Mouse (Mus musculus) splenic B cell, adult 2 months (primary cell): ENCODE measurements around the gene Plekhb2.

Experiments used
- DNase-seq: peaks from one replicate; pipeline ENCODE4 v3.0.0-alpha.2; 2011; ENCODE audit warnings: low read depth, low spot score
- H3K27me3 ChIP-seq: 2 replicates; pipeline ENCODE4 v1.6.1; 2012; ENCODE audit warnings: mild to moderate bottlenecking, low read length, moderate library complexity, mixed read lengths; ENCODE audit not compliant: control insufficient read depth, poor library complexity, insufficient read depth, severe bottlenecking
- H3K36me3 ChIP-seq: 2 replicates; pipeline ENCODE4 v1.6.1; 2012; ENCODE audit warnings: mild to moderate bottlenecking, low read length, moderate library complexity, mixed read lengths; ENCODE audit not compliant: control insufficient read depth, poor library complexity, insufficient read depth, severe bottlenecking

The Plekhb2 gene

DNA sequence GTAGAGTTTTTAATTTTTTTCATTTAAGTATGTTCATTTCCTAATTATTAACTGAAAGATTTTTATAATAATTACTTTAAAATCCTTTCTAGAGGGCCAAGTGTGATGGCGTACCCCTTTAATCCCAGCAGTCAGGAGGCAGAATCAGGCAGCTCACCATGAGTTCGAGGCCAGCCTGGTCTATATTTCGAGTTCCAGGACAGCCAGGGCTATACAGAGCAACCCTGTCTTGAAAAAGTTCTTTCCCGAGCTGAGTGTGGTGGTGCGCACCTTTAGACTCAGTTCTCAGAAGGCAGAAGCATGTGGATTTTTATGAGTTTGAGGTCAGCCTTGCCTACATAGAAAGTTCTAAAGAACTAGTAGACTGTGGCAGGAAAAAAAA, 17.8 kb downstream of the Plekhb2 start:
- Histone ChIP-seq H3K27me3 (no peaks in the 10 kb centered on the region), H3K36me3 (peaks cover 4% of the 10 kb centered on the region)
- DNase-seq, result no peak

DNA sequence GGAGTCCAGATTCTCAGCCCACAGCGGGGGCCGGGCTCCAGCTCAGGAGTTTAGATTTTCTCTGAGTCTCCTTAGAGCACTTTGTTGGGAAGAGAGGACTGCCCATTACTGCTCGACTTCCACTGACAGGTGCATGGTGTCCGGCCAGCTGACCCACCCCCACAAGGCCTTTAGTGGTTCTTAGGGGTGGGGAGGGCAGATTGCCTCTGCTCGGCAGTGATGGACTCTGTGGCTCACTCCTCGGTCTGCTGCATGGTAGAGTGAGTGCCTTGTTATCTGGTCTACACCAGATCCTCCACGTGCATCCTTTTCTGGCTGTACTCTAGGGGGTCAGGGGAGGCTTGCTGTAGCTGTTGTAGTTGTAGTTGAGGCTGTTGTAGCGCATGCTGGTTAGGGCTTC, 18.6 kb downstream of the Plekhb2 start:
- H3K27me3 ChIP-seq, result no peaks in the 10 kb centered on the region
- no peak for DNase-seq
- H3K36me3 ChIP-seq, result peaks cover 4% of the 10 kb centered on the region

GRCm38 (mm10) chr1:34869231-34869630, 19.5 kb downstream of the Plekhb2 start:
- Histone ChIP-seq H3K27me3 (no peaks in the 10 kb centered on the region), H3K36me3 (peaks cover 3% of the 10 kb centered on the region)
- DNase-seq, result no peak

- no peak for DNase-seq
- H3K36me3 ChIP-seq, result peaks cover 5% of the 10 kb centered on the region
- H3K27me3 ChIP-seq, result no peaks in the 10 kb centered on the region
These were observed 21.4 kb downstream of the Plekhb2 start for GRCm38 (mm10) chr1:34871170-34871569.

GRCm38 (mm10) chr1:34873551-34873950, 23.8 kb downstream of the Plekhb2 start:
- DNase-seq, result no peak
- peaks cover 3% of the 10 kb centered on the region; the same call in 1 of the 2 replicates for H3K36me3 ChIP-seq
- H3K27me3 ChIP-seq, result no peaks in the 10 kb centered on the region

DNA sequence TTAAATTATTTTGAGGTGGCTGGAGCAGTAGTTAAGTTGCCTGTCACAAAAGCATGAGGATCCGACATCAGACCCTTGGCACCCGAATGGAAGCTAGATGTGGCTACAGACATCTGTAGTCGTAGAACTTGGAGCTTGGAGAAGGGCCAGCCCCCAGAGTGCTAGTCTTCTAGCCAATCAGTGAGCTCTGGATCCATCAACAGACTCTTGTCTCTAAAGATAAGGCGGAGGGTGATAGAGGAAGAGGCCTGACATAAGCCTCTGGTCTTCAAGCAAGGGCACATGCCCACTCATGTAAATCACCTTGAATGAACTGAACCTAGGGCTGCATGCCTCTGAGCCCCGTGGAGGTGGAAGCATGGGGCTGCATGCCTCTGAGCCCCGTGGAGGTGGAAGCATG, 29.8 kb downstream of the Plekhb2 start:
- DNase-seq, result no peak
- Histone ChIP-seq H3K36me3 (0 out of 2 replicates have a peak, but pooled peaks cover 3% of the 10 kb centered on the region), H3K27me3 (no peaks in the 10 kb centered on the region; the same call in 1 of the 2 replicates)

- Histone ChIP-seq H3K36me3 (no peaks in the 10 kb centered on the region), H3K27me3 (no peaks in the 10 kb centered on the region; the same call in 1 of the 2 replicates)
- no peak for DNase-seq
These were observed 34.0 kb downstream of the Plekhb2 start for GRCm38 (mm10) chr1:34883776-34884175.

GRCm38 (mm10) chr1:34891559-34892289, 41.9 kb downstream of the Plekhb2 start:
- H3K36me3 ChIP-seq, result no peaks in the 10 kb centered on the region
- DNase-seq, result peak; percentile 28
- H3K27me3 ChIP-seq, result no peaks in the 10 kb centered on the region

GRCm38 (mm10) chr1:34892466-34892865, 42.7 kb downstream of the Plekhb2 start:
- DNase-seq, result no peak
- H3K36me3 ChIP-seq, result no peaks in the 10 kb centered on the region
- H3K27me3 ChIP-seq, result no peaks in the 10 kb centered on the region

DNA sequence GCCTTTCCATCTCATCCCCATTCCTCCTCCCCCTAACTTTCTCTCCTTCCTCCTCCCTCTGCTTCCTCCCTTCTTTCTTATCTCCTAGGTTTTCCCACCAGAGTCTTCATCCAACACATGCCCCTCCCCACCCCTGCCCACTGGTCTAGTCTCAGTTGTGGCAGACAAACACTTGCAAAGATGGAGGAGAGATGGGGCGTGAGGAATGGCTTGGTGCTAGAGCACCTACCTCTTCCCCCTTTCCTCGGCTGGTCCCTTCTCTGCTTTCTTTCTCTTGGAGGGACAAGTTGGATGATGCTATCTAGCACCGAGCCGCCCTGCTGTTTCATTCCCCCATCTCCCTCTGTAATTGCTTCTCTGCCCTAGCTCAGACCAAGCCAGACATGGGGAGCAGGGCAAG, 43.6 kb downstream of the Plekhb2 start:
- Histone ChIP-seq H3K36me3 (no peaks in the 10 kb centered on the region), H3K27me3 (no peaks in the 10 kb centered on the region)
- no peak for DNase-seq

DNA sequence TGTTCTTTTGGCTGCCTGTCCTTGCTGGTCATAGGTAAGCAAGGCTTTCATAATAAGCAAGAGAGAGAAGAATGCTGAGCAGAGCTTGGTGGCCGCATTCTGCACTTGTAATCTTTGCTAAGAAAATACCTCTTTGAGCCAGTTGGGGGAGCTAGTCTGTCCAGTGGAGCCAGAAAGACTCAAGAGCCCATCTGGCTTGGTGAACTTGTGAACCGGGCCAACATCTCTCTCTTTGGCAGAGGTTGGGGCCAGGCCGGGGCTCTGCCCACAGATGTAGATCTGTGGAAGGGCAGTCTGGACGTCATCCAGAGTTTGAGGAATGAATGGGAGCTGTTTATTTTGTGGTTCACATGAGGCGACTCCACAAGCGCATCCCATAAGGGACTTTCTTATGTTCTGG, 44.1 kb downstream of the Plekhb2 start:
- peak; percentile 8 for DNase-seq

DNA sequence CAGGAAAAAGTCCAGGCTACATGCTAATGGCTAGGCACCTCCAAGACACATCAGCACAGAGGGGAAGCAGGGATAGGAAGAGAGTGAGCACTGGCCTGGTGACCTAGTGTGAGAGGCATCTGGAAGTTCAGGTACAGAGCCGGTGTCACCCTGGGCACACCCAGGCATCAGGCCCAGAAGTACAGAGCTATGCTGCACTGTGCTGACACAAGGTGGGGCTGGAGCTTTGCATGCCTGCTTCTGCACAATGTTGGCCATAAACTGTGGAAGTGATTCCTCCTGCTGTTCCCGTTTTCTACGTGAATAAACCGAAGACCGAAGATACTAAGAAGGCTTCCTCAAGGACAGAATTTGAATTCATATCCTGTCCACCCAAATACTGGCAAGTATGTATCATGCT, 46.3 kb downstream of the Plekhb2 start:
- no peaks in the 10 kb centered on the region for H3K36me3 ChIP-seq
- DNase-seq, result no peak

More for the DNA sequence above, 44.1 kb downstream of the Plekhb2 start:
- H3K36me3 ChIP-seq, result no peaks in the 10 kb centered on the region
- H3K27me3 ChIP-seq, result no peaks in the 10 kb centered on the region

GRCm38 (mm10) chr1:34896898-34897297, 47.1 kb downstream of the Plekhb2 start:
- Histone ChIP-seq H3K36me3 (no peaks in the 10 kb centered on the region), H3K27me3 (no peaks in the 10 kb centered on the region)
- peak; percentile 80 for DNase-seq

More for the DNA sequence above, 46.3 kb downstream of the Plekhb2 start:
- H3K27me3 ChIP-seq, result no peaks in the 10 kb centered on the region

DNA sequence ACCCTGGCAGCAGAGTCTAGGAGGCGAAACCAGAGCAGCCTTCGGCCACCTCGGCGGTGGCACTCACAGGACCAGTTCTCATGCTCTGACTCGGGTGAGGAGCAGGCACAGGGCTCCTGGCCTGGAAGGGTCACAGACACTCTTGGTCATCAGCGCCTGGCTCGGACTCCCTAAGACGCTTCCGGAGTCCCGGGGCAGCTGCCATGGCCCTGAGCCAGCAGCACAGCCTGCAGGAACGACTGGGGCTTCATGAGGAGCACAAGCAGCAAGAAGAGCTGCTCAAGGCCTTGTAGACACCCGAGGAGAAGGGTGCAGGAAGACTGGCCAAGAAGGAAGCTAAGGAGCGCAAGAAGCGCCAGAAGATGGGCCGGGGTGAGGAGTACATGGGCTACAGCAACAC, 78.9 kb downstream of the Plekhb2 start:
- Histone ChIP-seq H3K36me3 (no peaks in the 10 kb centered on the region), H3K27me3 (no peaks in the 10 kb centered on the region)
- DNase-seq, result no peak
